Mouse (Mus musculus) R1 (cell line): Measurements from ENCODE around the gene Sox30.
"Not testable (repeated sequence)": the region's sequence is repeated elsewhere in the genome, so short reads cannot be mapped to it uniquely, and the experiment has no call there.

Source experiments
- DNase-seq: peaks from one replicate; pipeline ENCODE4 v3.0.0-alpha.2; 2018; ENCODE audit warnings: low read depth, low spot score

Sox30 gene

DNA sequence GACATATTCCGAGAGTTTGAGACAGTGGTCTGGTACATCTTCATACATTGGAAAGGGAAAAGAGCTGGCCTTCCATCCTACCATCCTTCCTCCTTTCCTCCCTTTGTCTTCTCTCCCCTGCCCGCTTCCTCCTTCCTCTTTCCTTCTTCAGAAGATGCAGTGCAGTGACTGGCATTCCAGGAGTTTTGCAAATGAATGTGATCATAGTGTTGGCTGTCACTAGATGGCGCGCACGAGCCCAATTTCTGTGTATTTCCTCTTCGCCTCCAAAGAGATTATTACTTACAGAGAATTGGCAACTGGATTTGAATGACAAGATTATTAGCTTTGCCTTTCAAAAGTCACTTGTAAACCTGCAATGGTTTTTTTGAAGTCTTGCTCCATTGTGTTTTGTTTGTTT lies 36.0 kb downstream of the Sox30 start:
- DNase-seq, result peak; percentile 65

DNA sequence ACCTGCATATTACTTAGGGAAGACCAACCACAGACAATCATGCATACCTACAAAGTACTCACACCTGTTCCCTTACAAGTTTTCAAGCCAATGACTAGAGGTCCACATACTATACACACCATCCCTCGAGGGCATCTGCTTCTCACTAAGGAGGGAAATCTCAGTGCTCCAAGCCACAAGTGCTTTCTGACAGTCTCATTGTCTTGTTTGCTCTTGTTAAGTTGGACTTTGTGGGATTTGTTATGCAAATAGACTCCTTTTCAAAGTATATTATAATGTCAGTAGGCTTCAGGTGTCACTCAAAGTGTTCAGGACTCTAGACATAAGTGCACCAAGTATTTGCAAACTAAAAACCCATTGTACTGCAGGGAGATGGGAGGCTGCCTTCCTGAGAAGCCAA lies 40.1 kb downstream of the Sox30 start:
- DNase-seq, result peak; percentile 92

DNA sequence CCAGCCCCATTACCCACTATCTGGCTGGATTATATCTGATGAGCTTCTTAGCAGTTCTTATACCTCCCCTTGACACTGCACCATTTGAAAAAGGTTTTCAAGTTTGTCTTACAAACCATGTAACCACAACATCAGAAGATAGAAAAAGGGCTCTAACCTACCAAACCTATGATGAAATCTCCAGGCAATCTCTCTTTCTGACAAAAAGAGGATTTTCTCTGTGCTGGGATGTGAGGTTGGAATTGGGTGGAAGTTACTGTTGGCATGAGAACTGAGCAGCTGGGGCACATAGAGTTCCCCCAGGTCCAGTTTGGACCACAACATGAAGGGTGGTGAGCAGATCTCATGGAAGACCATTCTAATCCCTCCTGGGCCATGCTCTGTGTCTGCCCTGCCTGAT lies 41.7 kb downstream of the Sox30 start:
- DNase-seq, result no peak

DNA sequence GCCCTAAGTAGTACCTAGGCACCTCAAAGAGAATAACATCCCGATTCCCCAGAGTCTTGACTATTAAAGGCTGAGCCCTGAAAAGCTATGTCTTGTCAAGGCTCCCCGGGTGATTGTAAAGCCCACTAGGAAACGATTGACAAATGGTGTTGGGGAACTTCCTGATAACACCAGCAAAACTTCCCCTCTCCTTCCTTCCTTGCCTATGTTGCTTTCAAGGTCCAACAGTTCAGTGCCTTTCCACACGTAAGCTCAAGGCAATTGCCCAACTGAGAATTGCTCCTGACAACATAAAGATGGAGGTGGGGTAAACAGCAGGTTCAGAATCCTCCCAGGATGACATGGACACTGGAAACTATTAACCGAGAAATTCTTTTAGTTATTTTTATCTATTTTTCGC lies 42.9 kb downstream of the Sox30 start:
- DNase-seq, result no peak

DNA sequence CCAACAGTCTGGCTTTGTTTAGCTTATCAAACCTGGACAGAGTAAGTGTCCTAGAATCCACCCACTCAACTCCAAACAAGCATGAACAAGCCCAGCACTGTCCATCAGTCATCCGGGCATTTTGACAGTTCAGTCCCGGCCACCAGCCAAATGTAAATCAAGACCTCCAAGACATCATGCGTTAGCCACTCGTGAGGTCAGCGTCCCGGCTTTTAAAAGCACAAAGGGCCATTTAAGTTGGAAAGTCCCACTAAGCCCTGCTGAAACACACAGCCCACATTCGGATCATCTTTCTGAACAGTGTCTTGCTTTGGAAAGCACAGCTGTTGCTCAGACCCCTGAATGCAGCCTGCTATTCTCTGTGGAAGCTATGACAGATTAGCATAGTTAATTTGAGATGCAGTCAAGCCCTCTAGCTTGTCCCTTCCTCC lies 45.9 kb downstream of the Sox30 start:
- no peak for DNase-seq

DNA sequence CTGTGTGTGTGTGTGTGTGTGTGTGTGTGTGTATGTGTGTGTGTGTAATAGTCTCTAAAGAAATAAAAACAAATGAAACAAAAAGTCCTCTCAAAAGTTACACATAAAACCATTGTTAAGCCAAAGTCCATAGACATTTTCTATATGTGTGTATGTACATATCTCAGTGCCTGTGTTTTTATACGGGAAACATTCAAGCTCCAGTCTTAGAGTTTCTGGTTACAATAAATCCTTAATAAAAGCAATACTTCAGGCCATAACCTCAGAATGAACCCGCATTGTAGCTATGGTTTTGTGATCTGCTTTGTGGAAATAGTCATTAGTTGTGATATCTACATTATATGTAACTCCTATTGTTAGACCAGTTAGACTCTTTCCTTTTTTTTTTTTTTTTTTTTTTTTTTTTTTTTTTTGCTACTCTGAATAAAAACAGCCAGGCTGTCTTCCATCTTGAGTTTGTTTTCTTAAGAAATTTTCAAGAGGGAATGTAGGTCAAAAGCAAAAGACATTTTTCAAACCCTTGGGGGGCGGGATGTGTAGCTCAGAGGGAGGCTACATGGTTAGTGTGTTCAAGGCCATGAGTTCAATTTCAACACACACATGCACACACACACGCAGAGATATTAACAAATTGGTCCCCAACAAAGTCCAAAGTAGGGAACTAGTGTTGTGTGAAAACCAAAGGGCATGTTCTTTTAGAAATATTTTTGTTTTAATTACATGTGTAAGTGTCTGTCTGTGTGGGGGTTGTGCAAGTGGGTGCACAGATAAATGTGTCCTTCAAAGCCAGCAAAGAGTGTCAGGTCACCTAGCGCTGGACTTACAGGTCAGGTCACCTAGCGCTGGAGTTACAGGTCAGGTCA lies 48.1 kb downstream of the Sox30 start:
- no peak for DNase-seq

DNA sequence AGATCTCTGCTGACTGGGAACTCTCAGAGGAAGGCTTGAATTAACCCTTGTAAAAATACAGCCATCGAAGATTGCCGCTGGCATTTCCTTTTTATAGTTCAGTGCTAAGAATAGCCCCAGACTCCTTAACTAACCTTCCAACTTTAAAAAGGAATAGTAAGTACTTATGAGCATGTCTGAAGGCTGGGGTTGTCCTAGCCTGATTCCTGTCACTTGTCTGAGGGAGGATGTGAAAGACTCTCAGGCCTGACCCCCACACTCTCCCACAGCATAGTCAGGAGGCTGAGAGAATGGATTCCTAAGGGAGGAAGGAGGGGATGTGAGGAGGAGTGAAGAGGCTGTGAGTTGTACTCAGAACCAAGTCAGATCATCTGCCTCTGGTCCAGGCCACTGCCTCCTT lies 49.4 kb downstream of the Sox30 start:
- DNase-seq, result no peak

DNA sequence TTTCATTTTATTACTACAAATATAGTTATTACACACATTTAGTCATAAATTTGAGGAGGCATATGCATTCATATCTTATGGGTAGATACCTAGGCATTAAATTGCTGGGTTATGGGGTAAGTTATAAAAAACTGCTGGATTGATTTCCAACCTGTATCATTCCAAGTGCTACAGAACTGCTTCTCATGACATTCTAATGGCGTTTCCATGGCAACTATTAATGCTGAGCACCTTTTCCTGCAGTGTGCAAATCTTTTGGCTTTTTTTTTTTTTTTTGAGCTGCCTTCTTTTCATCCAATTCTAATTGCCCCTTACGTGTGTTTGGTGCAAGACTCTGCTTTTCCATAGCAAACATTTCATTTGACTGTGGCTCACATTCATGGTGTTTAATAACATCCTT lies 49.9 kb downstream of the Sox30 start:
- DNase-seq, result no peak

DNA sequence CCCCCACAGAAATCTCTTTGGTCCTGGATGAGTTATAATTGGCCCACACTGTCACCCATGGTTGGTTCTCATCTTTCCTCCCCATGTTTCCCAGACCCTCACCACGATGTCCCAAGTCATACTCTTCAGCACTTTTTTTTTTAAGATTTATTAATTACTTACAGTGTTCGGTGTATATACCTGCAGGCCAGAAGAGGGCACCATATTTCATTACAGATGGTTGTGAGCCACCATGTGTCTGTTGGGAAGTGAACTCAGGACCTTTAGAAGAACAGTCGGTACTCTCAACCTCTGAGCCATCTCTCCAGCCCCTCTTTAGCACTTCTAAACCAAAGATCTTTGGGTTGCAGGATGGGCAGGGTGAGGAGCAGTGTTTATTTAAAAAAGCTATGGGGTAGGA lies 51.4 kb downstream of the Sox30 start:
- DNase-seq, result peak; percentile 57

DNA sequence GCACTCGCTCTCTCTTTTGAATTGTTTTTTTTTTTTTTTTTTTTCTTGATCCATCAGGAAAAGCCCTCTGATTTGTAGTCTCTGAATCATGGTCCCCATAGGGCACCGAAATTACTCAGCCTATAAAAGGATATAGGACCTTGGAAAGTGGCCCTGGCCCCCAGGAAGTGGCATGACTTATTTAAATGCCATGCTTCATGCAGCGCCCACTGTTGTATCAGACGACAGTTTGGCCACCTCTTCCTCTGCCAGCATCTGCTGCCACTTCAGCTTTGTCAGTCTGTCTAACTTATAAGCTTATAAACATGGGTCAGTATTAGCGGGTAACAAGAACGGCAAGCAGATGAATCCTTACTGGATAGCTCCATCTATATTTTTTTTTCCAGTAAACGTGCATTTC lies 52.8 kb downstream of the Sox30 start:
- DNase-seq, result no peak

DNA sequence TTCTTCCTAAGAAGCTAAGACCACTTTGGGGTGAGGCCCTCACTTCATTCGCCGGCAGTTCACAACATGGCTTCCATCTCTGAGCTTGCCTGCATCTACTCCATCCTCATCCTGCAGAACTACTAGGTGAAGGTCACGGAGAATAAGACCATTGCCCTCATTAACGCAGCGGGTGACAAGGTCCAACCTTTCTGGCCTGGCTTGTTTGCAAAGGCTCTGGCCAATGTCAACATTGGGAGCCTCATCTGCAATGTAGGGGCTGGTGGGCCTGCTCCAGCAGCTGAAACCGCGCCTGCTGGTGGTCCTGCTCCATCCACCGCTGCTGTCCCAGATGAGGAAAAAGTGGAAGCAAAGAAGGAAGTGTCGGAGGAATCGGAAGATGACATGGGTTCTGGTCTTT lies 56.3 kb downstream of the Sox30 start:
- DNase-seq, result no peak

DNA sequence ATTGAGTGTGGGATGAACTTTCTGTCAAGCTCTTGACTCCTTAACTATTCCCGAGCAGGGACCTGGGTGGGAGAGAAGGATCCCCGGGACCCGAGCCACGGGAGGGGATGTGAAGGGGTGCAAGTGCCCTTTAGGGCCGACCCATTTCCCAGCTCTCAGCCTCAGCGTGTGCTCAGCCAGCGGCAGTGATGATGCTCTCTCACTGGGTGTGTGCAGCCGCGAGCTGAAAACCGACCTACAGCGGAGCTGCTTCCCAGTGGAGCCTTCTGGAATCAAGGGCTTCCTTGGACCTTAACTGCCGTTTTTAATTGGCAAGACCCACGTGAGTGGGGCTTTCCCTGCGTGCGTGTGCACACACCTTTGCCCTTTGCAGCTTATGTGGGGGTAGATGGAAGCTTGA lies 58.8 kb downstream of the Sox30 start:
- no peak for DNase-seq

DNA sequence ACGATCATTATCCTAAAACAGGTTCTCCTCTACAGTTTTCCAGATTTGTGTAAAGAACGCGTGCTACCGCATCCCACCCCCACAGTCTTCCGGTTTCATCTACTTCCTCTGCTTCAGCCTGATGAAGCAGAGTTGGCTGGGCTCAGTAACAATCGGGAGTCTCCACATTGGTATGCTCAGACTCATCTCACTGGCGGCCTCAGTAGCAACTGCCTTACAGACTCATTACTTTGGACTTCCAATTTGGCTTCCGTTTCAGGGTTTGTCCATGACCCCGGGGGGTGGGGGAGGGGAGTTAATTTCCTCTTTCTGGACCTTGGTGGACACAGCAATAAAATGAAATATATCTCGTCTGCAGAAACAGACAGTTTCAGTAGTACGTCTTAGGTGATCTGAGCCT lies 59.2 kb downstream of the Sox30 start:
- peak; percentile 58 for DNase-seq

DNA sequence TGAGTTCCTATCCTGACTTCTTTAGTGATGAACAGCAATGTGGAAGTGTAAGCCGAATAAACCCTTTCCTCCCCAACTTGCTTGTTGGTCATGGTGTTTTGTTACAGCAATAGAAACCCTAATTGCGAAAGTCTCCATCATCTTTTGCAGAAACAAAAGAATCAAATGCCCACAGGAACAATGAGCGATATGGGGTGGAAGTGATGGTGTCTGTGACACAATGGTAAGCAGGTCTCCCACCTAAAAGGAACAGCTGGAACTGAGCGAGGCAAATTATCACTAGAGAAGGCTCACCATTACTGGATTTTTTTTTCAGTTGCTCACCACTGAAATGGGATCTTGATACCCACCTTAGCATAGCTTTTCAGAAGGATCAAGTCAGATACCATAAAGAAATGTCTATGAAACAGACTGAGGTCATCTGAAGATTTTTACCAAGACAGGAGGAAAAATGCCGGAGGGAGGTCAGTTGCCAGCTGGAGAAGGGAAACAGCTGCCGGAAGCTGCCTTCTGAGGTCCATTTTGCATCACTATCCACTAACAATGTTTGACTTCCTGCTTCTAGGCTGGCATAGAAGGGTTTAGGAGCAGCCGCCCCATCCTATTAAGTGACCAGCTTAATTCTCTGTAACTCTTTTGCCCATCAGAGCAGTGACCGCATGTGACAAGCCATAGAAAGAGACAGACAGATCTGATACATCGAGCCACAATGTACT lies 60.9 kb downstream of the Sox30 start:
- DNase-seq, result peak; percentile 56

DNA sequence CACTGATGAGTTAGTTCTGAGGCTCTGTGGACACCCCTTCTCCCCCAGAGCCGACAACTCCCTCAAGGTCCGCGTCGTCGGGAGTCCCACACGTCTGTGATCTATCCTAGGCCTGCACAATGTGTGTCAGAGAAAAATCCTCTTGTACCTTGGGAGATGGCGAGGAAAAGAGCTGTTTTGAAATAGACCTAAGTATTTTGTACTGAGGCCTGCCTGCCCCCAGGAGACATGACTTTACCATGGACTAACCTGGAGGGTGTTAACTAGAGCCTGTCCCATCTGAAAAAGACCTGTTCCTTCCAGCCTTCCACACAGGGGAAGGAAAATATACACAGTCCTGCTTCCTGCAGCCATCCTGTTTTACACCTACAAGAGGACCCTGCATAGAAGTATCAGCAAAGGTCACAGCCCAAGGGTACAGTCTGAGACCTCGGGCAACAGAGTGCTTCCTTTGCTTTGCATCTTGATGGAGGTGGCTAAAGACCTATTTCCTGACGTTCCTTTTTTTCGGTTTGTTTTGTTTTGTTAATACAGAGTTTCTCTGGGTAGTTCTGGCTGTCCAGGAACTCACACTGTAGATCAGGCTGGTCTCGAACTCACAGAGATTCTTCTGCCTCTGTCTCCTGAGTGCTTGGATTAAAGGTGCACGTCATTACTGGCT lies 61.6 kb downstream of the Sox30 start:
- peak; percentile 78 for DNase-seq

DNA sequence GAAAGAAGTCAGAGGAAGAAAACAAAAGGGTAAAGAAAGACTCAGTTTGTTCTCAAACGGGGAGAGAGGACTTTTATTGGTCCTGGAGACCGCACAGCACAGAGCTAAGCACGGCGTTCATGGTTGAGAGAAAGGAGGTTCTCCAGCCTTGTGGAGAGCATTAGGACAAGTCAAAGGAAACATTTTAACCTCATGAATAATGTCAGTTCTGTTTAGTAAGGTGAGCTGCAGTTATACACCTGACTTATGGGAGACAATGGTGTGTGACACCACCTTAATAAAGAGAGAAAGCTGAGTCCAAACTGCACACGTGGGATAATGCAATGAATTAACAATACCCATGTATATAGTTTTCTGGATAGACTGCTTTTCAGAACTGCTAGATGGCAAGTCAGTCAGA lies 64.7 kb downstream of the Sox30 start:
- DNase-seq, result no peak

DNA sequence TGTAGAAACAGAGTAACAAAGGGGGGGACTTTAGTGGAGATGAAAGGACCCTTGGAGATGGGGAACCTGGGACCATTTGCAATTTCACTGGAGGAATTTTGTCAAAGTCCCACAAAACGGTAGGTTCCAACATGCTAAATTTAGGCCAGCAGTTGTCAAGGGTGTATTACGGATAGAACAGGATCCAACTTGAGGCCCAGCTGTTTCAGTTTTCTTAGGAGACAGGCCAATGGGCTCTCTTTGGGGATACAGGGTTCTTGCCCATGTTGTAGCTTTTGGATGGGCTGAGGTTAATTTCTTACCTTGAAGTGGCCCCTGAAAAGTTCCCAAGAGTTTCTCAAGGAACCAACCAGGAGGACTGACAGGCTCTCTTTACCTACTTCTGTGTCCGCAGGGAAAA lies 67.2 kb downstream of the Sox30 start:
- no peak for DNase-seq

DNA sequence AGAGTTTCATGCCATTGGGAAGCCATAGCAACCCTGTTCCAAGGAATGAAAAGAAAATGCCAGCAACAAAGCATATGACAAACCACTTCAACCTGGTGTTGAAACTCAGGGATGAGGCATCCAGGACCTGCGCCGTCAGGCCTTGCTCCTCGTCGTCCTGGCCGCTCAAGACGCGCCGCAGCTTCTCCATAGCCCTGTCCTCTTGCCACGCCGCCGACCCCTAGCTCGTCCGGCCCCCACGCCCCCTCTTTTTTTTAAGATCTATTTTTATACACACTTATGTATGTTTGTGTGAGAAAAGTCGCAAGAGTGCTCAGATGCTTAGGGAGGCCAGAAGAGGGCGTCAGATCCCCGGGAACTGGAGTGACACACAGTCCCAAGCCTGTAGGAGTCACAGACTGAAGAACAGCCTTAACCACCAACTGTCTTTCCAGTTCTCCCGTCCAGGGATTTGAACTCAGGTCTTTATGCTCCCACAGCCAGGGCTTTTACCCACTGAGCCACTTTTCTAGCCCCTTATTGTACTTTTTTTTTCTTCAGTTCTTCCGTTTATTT lies 72.1 kb downstream of the Sox30 start, which contains the start of gene Gm12166:
TSS of gene Gm12166 (minus strand) at position 217 of the 555 bp plus-strand sequence.
- DNase-seq, result peak; percentile 81

DNA sequence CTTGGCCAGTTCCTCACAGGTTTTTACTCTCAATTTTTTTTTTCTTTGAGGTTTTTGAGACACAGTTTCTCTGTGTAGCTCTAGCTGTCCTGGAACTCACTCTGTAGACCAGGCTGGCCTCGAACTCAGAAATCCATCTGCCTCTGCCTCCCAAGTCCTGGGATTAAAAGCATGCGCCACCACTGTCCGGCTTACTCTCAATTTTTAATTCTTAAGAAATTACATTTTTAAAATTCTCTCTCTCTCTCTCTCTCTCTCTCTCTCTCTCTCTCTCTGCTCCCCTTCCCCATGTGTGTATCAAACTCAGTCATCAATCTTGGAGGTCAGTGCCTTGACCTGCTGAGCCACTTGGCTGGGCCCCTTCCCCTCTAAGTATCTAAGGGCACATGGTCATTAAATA lies 73.3 kb downstream of the Sox30 start:
- not testable (repeated sequence) for DNase-seq

DNA sequence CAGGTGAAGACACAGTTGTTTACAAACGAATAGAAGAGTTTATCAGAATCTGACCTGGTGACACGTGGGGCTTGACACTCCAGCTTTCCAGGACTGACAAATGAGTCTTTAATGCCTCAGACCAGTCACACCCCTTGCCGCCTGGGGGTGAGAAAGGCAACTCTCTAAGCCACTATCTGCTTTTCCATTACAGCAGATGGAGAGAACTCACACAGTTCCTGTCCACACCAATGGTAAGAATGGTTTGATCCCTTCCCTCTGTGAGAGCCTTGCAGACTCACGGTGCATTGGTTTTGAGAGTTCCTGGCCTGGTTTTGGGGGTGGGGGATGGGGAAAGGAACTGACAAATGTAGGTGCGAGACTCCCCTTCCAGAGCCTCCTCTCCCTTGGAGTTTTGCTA lies 74.2 kb downstream of the Sox30 start:
- peak; percentile 54 for DNase-seq

DNA sequence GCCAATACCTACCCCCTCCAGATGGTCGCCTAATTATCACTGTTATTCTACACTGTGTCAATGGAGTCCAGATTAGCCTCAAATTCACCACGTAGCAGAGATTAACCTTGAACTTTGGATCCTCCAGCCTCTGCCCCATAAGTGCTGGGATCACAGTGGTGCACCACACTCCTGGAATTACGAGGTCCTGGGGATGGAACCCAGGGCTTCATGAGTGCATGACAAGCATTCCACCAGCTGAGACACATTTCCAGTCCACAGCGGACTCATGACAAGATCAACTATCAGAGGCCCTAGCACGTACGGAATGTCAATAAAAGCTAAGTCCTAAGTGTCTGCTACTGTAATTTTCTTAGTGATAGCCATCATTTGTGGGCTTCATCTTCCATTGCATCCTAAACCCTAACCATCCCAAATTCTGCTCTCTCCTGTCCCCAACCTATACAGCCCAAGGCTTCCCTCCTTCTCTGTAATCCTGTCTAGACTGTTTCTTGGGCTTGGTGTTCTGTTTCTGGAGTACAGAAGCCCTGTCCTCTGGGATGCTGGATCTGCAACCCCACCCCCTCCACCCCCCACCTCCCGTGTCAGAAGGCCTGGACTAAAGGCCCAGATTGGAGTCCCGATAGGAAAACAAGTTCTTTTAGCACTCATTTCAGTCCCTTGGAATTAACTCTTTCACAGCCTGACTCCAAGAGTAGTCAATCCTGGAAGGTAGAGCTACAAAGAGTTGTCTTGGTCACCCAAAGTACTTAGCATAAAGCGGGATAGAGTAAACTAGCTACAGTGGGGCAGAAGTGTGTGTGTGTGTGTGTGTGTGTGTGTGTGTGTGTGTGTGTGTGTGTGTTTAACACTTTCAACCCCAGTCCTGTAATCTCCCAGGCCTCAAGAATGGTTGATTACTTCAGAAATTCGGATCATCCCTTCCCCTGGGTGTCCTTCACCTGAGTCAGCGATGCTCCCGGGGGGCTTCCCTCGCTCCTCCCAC lies 75.1 kb downstream of the Sox30 start:
- DNase-seq, result peak; percentile 59
